Mouse (Mus musculus): ENCODE results near the gene Slc4a5. TPM values are rescaled to one million over a fixed set of nuclear protein-coding genes. Genes with fewer than 3 reads are reported as not detected.

The Slc4a5 gene
- polyA plus RNA-seq, 1 experiment from 2014 or later, result 0.41 TPM

- peak; percentile 71 for DNase-seq (ENCODE audit: low spot score)
- Histone ChIP-seq H3K4me1 (replicated peaks; ENCODE audit: control insufficient read depth, insufficient read depth, low read length) (no peaks in the 10 kb centered on the region), H3K4me2 (peak overlapping the region; percentile 78), H3K9me3 (ENCODE audit: control insufficient read depth, low read length) (no peaks in the 10 kb centered on the region), H3K27ac (ENCODE audit: low read depth, low read length) (no peak overlapping the region; the same call in 1 of the 2 replicates), H3K27me3 (replicated peaks; ENCODE audit: control insufficient read depth, insufficient read depth, low read length) (peaks cover 3% of the 10 kb centered on the region; the same call in 1 of the 2 replicates), H3K9ac (ENCODE audit: low read depth, low read length) (peak overlapping the region; percentile 62), H3K36me3 (ENCODE audit: control insufficient read depth, insufficient read depth, low read length) (no peaks in the 10 kb centered on the region), H3K4me3 (ENCODE audit: low read depth, low read length) (peak overlapping the region; percentile 64)
- ATAC-seq (replicated peaks; ENCODE audit: low FRiP score), result peak; percentile 83
- WGBS, result 3% methylated on average over 24 of the region's 28 CpGs
These were observed 48.7 kb downstream of the Slc4a5 start for GRCm38 (mm10) chr6:83268144-83269010.

GRCm38 (mm10) chr6:83273733-83274132 is 54.1 kb downstream of the Slc4a5 start:
- WGBS, result 59% methylated on average over 11 of the region's 11 CpGs
- Histone ChIP-seq H3K27ac (ENCODE audit: low read depth, low read length) (no peak overlapping the region), H3K9ac (ENCODE audit: low read depth, low read length) (no peak overlapping the region), H3K9me3 (ENCODE audit: control insufficient read depth, low read length) (no peaks in the 10 kb centered on the region), H3K4me2 (no peak overlapping the region), H3K36me3 (ENCODE audit: control insufficient read depth, insufficient read depth, low read length) (no peaks in the 10 kb centered on the region), H3K4me1 (replicated peaks; ENCODE audit: control insufficient read depth, insufficient read depth, low read length) (no peaks in the 10 kb centered on the region), H3K27me3 (replicated peaks; ENCODE audit: control insufficient read depth, insufficient read depth, low read length) (no peaks in the 10 kb centered on the region; the same call in 1 of the 2 replicates), H3K4me3 (ENCODE audit: low read depth, low read length) (no peak overlapping the region)
- no peak for ATAC-seq (replicated peaks; ENCODE audit: low FRiP score)
- DNase-seq (ENCODE audit: low spot score), result no peak

GRCm38 (mm10) chr6:83277151-83277550 is 57.5 kb downstream of the Slc4a5 start:
- 51% methylated on average over 13 of the region's 13 CpGs for WGBS
- ATAC-seq (replicated peaks; ENCODE audit: low FRiP score), result no peak

GRCm38 (mm10) chr6:83278881-83279280 is 59.3 kb downstream of the Slc4a5 start:
- Histone ChIP-seq H3K27me3 (replicated peaks; ENCODE audit: control insufficient read depth, insufficient read depth, low read length) (no peaks in the 10 kb centered on the region; the same call in 1 of the 2 replicates), H3K9me3 (ENCODE audit: control insufficient read depth, low read length) (no peaks in the 10 kb centered on the region), H3K4me3 (ENCODE audit: low read depth, low read length) (no peak overlapping the region), H3K4me1 (replicated peaks; ENCODE audit: control insufficient read depth, insufficient read depth, low read length) (no peaks in the 10 kb centered on the region), H3K27ac (ENCODE audit: low read depth, low read length) (no peak overlapping the region), H3K9ac (ENCODE audit: low read depth, low read length) (no peak overlapping the region), H3K4me2 (no peak overlapping the region), H3K36me3 (ENCODE audit: control insufficient read depth, insufficient read depth, low read length) (no peaks in the 10 kb centered on the region)
- ATAC-seq (replicated peaks; ENCODE audit: low FRiP score) (no peak), DNase-seq (ENCODE audit: low spot score) (no peak)
- WGBS, result 26% methylated on average over 2 of the region's 2 CpGs

More at GRCm38 (mm10) chr6:83277151-83277550, 57.5 kb downstream of the Slc4a5 start:
- Histone ChIP-seq H3K27me3 (replicated peaks; ENCODE audit: control insufficient read depth, insufficient read depth, low read length) (no peaks in the 10 kb centered on the region; the same call in 1 of the 2 replicates), H3K9ac (ENCODE audit: low read depth, low read length) (no peak overlapping the region), H3K9me3 (ENCODE audit: control insufficient read depth, low read length) (no peaks in the 10 kb centered on the region), H3K4me1 (replicated peaks; ENCODE audit: control insufficient read depth, insufficient read depth, low read length) (no peaks in the 10 kb centered on the region), H3K36me3 (ENCODE audit: control insufficient read depth, insufficient read depth, low read length) (no peaks in the 10 kb centered on the region), H3K4me2 (no peak overlapping the region), H3K27ac (ENCODE audit: low read depth, low read length) (no peak overlapping the region), H3K4me3 (ENCODE audit: low read depth, low read length) (no peak overlapping the region)
- DNase-seq (ENCODE audit: low spot score), result no peak

GRCm38 (mm10) chr6:83280256-83280955 is 60.8 kb downstream of the Slc4a5 start:
- Histone ChIP-seq H3K4me3 (ENCODE audit: low read depth, low read length) (no peak overlapping the region), H3K9me3 (ENCODE audit: control insufficient read depth, low read length) (no peaks in the 10 kb centered on the region), H3K4me1 (replicated peaks; ENCODE audit: control insufficient read depth, insufficient read depth, low read length) (no peaks in the 10 kb centered on the region), H3K36me3 (ENCODE audit: control insufficient read depth, insufficient read depth, low read length) (no peaks in the 10 kb centered on the region), H3K27me3 (replicated peaks; ENCODE audit: control insufficient read depth, insufficient read depth, low read length) (no peaks in the 10 kb centered on the region; the same call in 1 of the 2 replicates), H3K27ac (ENCODE audit: low read depth, low read length) (no peak overlapping the region), H3K9ac (ENCODE audit: low read depth, low read length) (no peak overlapping the region), H3K4me2 (no peak overlapping the region)
- no peak for DNase-seq (ENCODE audit: low spot score)
- 66% methylated on average over 8 of the region's 8 CpGs for WGBS
- no peak for ATAC-seq (replicated peaks; ENCODE audit: low FRiP score)

- Histone ChIP-seq H3K36me3 (ENCODE audit: control insufficient read depth, insufficient read depth, low read length) (peaks cover 4% of the 10 kb centered on the region; the same call in 1 of the 2 replicates), H3K9me3 (ENCODE audit: control insufficient read depth, low read length) (no peaks in the 10 kb centered on the region), H3K4me1 (replicated peaks; ENCODE audit: control insufficient read depth, insufficient read depth, low read length) (no peaks in the 10 kb centered on the region), H3K27me3 (replicated peaks; ENCODE audit: control insufficient read depth, insufficient read depth, low read length) (no peaks in the 10 kb centered on the region), H3K9ac (ENCODE audit: low read depth, low read length) (no peak overlapping the region), H3K4me2 (no peak overlapping the region), H3K27ac (ENCODE audit: low read depth, low read length) (no peak overlapping the region), H3K4me3 (ENCODE audit: low read depth, low read length) (no peak overlapping the region)
- ATAC-seq (replicated peaks; ENCODE audit: low FRiP score), result no peak
- no peak for DNase-seq (ENCODE audit: low spot score)
- WGBS, result 75% methylated on average over 7 of the region's 7 CpGs
These were observed 81.0 kb downstream of the Slc4a5 start for GRCm38 (mm10) chr6:83300447-83301229.

- Histone ChIP-seq H3K27me3 (replicated peaks; ENCODE audit: control insufficient read depth, insufficient read depth, low read length) (no peaks in the 10 kb centered on the region), H3K9me3 (ENCODE audit: control insufficient read depth, low read length) (no peaks in the 10 kb centered on the region), H3K4me1 (replicated peaks; ENCODE audit: control insufficient read depth, insufficient read depth, low read length) (no peaks in the 10 kb centered on the region), H3K36me3 (ENCODE audit: control insufficient read depth, insufficient read depth, low read length) (peaks cover 4% of the 10 kb centered on the region; the same call in 1 of the 2 replicates), H3K27ac (ENCODE audit: low read depth, low read length) (no peak overlapping the region), H3K4me3 (ENCODE audit: low read depth, low read length) (no peak overlapping the region), H3K4me2 (no peak overlapping the region), H3K9ac (ENCODE audit: low read depth, low read length) (no peak overlapping the region)
- 87% methylated on average over 2 of the region's 2 CpGs for WGBS
- DNase-seq (ENCODE audit: low spot score) (no peak), ATAC-seq (replicated peaks; ENCODE audit: low FRiP score) (no peak)
These were observed 81.7 kb downstream of the Slc4a5 start for GRCm38 (mm10) chr6:83301294-83301693.

GRCm38 (mm10) chr6:83302264-83302663 is 82.6 kb downstream of the Slc4a5 start:
- H3K27me3 ChIP-seq (replicated peaks; ENCODE audit: control insufficient read depth, insufficient read depth, low read length), result no peaks in the 10 kb centered on the region
- 77% methylated on average over 5 of the region's 5 CpGs for WGBS
- no peak overlapping the region for H3K27ac ChIP-seq (ENCODE audit: low read depth, low read length)
- H3K9me3 ChIP-seq (ENCODE audit: control insufficient read depth, low read length), result no peaks in the 10 kb centered on the region
- DNase-seq (ENCODE audit: low spot score) (no peak), ATAC-seq (replicated peaks; ENCODE audit: low FRiP score) (no peak)
- H3K9ac ChIP-seq (ENCODE audit: low read depth, low read length), result no peak overlapping the region
- no peak overlapping the region for H3K4me2 ChIP-seq
- no peak overlapping the region for H3K4me3 ChIP-seq (ENCODE audit: low read depth, low read length)
- no peaks in the 10 kb centered on the region for H3K4me1 ChIP-seq (replicated peaks; ENCODE audit: control insufficient read depth, insufficient read depth, low read length)
- peaks cover 13% of the 10 kb centered on the region; the same call in 1 of the 2 replicates for H3K36me3 ChIP-seq (ENCODE audit: control insufficient read depth, insufficient read depth, low read length)
